Comparison of ENCODE assay signal across 9 mouse cellular contexts in the genomic region with DNA sequence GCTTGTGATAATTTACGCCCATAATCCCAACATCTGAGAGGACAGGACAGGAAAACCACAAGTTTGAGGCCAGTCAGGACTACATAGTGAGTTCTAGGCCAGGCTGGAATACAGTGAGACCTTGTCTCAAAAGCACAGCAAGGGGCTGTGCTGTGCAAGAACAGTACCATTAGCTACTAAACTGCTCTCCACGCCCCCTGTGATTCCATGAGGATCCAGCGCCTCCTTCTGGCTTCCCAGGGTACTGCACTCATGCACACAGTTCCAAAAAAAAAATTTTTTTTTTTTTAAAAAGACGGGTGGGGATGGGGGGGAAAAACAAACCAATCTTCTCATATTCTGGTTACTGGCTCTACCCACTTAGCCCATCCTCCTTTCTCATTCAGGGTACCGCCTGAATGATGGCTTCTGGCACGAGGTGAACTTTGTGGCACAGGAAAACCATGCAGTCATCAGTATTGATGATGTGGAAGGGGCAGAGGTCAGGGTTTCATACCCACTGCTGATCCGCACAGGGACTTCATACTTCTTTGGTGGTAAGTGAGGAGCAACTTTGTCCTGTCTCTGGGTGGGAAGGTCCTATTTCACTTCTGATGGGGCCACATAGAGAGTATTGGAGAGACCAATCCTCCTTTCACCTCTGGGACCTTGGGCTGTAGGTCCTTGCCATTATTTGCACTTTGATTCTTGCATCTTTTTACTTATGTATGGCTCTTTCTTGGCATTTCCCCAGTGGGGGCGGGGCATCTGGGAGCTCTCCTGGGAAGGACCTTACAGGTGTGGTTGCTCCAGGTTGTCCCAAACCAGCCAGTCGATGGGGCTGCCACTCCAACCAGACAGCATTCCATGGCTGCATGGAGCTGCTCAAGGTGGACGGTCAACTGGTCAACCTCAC. TPM values are rescaled to one million over a fixed set of nuclear protein-coding genes. Genes with fewer than 3 reads are reported as not detected.
DNase-seq lines count a peak whose midpoint lies in the region; ATAC-seq and TF ChIP-seq lines count a peak whose summit lies in the region.
"Had no signal": no experiment of that assay in that cellular context is flagged by ENCODE, and none has a peak within 500 bp of the region (broad histone marks: within the 10 kb centered on the region; RNA-seq: fewer than 3 reads in every experiment).

No protein-coding gene starts in this region.

- no peak for ATAC-seq in CD4-positive, CD25-positive, alpha-beta regulatory T cell, adult 4 months
- ATAC-seq in limb, embryonic 14.5 days (ENCODE audit: low FRiP score, low read depth): no peak

- H3K4me3 ChIP-seq in limb, embryonic 14.5 days (replicated peaks; ENCODE audit: low read length): no peak overlapping the region

- no peak overlapping the region for H3K4me2 ChIP-seq in limb, embryonic 14.5 days (replicated peaks; ENCODE audit: low read depth, low read length, severe bottlenecking)

- no peak for TF ChIP-seq POLR2A in limb, embryonic 14.5 days (IDR thresholded peaks at IDR 0.05; ENCODE audit: borderline replicate concordance, extremely low read depth, insufficient read depth, insufficient read length)

- DNase-seq in CD4-positive, CD25-positive, alpha-beta regulatory T cell, adult 2 months (ENCODE audit: low read depth, low spot score): peak; percentile 65
- DNase-seq in layer of hippocampus, postnatal 14 days (ENCODE audit: low spot score in 2 of 2): peak; percentile 60 to 62
- DNase-seq in layer of hippocampus, adult 11-12 months (ENCODE audit: low spot score): no peak
- DNase-seq in adrenal gland, postnatal 10 days: peak; percentile 86
- peak; percentile 65 for DNase-seq in embryo, embryonic 9.5 days (ENCODE audit: extremely low spot score)
- DNase-seq in limb, embryonic 14.5 days (ENCODE audit: low spot score): peak; percentile 59
- peak; percentile 54 to 80 for DNase-seq in spleen, postnatal 10 days (ENCODE audit: low spot score in 2 of 2)

- WGBS in limb, embryonic 14.5 days: 42% methylated on average over 10 of the region's 10 CpGs

- no peaks in the 10 kb centered on the region for H3K36me3 ChIP-seq in limb, embryonic 14.5 days (ENCODE audit: control insufficient read depth, insufficient read depth, low read length)

- 0 out of 2 replicates have a peak, but pooled peaks cover 3% of the 10 kb centered on the region for H3K4me1 ChIP-seq in limb, embryonic 14.5 days (ENCODE audit: control insufficient read depth, insufficient read depth, low read length)

- H3K9ac ChIP-seq in limb, embryonic 14.5 days (ENCODE audit: low read depth, low read length, severe bottlenecking): no peak overlapping the region

- H3K27ac ChIP-seq in limb, embryonic 14.5 days (replicated peaks; ENCODE audit: low read depth, low read length): no peak overlapping the region
- H3K27ac ChIP-seq: macrophage had no signal

- H3K27me3 ChIP-seq in limb, embryonic 14.5 days (ENCODE audit: control insufficient read depth, insufficient read depth, low read length): peaks cover 27% of the 10 kb centered on the region

- no peaks in the 10 kb centered on the region for H3K9me3 ChIP-seq in limb, embryonic 14.5 days (ENCODE audit: control insufficient read depth, low read length)

RNA-seq across cellular contexts. Expression of a gene that starts 5.8 kb away (rescaled TPM):
- 1 to 10 TPM in 1 of 2 experiments, under 1 TPM in 1; 0.36 to 2.0 TPM for polyA plus RNA-seq in CD4-positive, CD25-positive, alpha-beta regulatory T cell, adult 4 months (2017; shearing (Covaris generic))
- under 1 TPM in 1 of 2 experiments, not detected in 1; 0.18 TPM for total RNA-seq in layer of hippocampus, postnatal 14 days (2021)
- under 1 TPM; 0.78 to 1.00 TPM for total RNA-seq in adrenal gland, postnatal 10 days (2021)
- 0.09 and 0.17 TPM in 2 replicates for polyA plus RNA-seq in limb, embryonic 14.5 days (2012; rRNA removed)
- polyA plus RNA-seq in limb, embryonic 14.5 days (2014; fragmentation: Nextera tagmentation; extraction: Ambion mirVana): 0.11 and 0.41 TPM in 2 replicates
- polyA plus RNA-seq: macrophage had no signal

RNA-seq across cellular contexts. Expression of a gene that starts 9.9 kb away (rescaled TPM):
- polyA plus RNA-seq in CD4-positive, CD25-positive, alpha-beta regulatory T cell, adult 4 months (2017; shearing (Covaris generic)): not detected
- 10 to 100 TPM; 14.2 to 16.1 TPM for total RNA-seq in layer of hippocampus, postnatal 14 days (2021)
- 10 to 100 TPM; 26.2 to 40.8 TPM for total RNA-seq in adrenal gland, postnatal 10 days (2021)
- 17.4 and 20.6 TPM in 2 replicates for polyA plus RNA-seq in limb, embryonic 14.5 days (2012; rRNA removed)
- 19.6 and 20.5 TPM in 2 replicates for polyA plus RNA-seq in limb, embryonic 14.5 days (2014; fragmentation: Nextera tagmentation; extraction: Ambion mirVana)

RNA-seq across cellular contexts. Expression of a gene that starts 10.8 kb away (rescaled TPM):
- under 1 TPM in 1 of 2 experiments, not detected in 1; 0.17 TPM for polyA plus RNA-seq in CD4-positive, CD25-positive, alpha-beta regulatory T cell, adult 4 months (2017; shearing (Covaris generic))
- total RNA-seq in layer of hippocampus, postnatal 14 days (2021): 100 to 1,000 TPM; 137 to 149 TPM
- total RNA-seq in adrenal gland, postnatal 10 days (2021): 10 to 100 TPM; 12.1 to 15.9 TPM
- 1.5 and 2.1 TPM in 2 replicates for polyA plus RNA-seq in limb, embryonic 14.5 days (2012; rRNA removed)
- 0.56 and 0.64 TPM in 2 replicates for polyA plus RNA-seq in limb, embryonic 14.5 days (2014; fragmentation: Nextera tagmentation; extraction: Ambion mirVana)

RNA-seq across cellular contexts. Expression of a gene that starts 25.4 kb away (rescaled TPM):
- 1 to 10 TPM; 1.4 to 3.5 TPM for polyA plus RNA-seq in CD4-positive, CD25-positive, alpha-beta regulatory T cell, adult 4 months (2017; shearing (Covaris generic))
- total RNA-seq in layer of hippocampus, postnatal 14 days (2021): 10 to 100 TPM; 36.7 to 41.0 TPM
- 1 to 10 TPM; 6.9 to 7.2 TPM for total RNA-seq in adrenal gland, postnatal 10 days (2021)
- polyA plus RNA-seq in limb, embryonic 14.5 days (2012; rRNA removed): 6.2 and 7.3 TPM in 2 replicates
- 7.1 and 8.0 TPM in 2 replicates for polyA plus RNA-seq in limb, embryonic 14.5 days (2014; fragmentation: Nextera tagmentation; extraction: Ambion mirVana)

RNA-seq across cellular contexts. Expression of a gene that starts 45.2 kb away (rescaled TPM):
- 10 to 100 TPM; 57.3 to 85.6 TPM for polyA plus RNA-seq in CD4-positive, CD25-positive, alpha-beta regulatory T cell, adult 4 months (2017; shearing (Covaris generic))
- 10 to 100 TPM; 38.2 to 40.0 TPM for total RNA-seq in layer of hippocampus, postnatal 14 days (2021)
- 10 to 100 TPM; 27.9 to 37.9 TPM for total RNA-seq in adrenal gland, postnatal 10 days (2021)
- polyA plus RNA-seq in limb, embryonic 14.5 days (2012; rRNA removed): 28.3 and 28.4 TPM in 2 replicates
- 14.4 and 17.0 TPM in 2 replicates for polyA plus RNA-seq in limb, embryonic 14.5 days (2014; fragmentation: Nextera tagmentation; extraction: Ambion mirVana)

Comparison
In these comparisons a context has a peak if more than half of its experiments do, and no peak if none do; other contexts are left out.
1. RNA of a gene that starts 10.8 kb away (total RNA-seq): 137 to 149 TPM in layer of hippocampus, postnatal 14 days; 12.1 to 15.9 TPM in adrenal gland, postnatal 10 days; every median in the first group is over 4 times any median in the second.